In the genomic region with DNA sequence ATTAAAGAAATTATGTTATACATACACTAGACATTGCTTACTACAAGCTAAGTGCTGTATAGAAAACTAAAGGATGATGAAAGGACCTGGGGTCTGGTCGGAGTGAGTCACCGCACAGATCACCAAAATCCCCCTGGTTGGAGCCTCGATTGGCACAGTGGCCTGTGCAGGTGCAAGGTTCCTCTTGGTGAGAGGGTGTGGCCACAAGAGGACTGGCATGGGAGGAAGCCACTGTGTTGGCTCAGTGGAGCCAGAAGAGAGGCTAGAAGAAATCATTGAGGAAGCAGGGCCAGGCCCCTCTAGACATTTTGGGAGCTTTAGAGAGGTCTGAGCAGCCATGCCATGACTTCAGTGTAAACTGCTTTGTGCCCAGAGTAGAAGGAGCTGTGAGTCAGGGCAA, we compare ENCODE assay signal across 26 mouse cellular contexts. TPM values are rescaled to one million over a fixed set of nuclear protein-coding genes. Genes with fewer than 3 reads are reported as not detected.
DNase-seq lines count a peak whose midpoint lies in the region; ATAC-seq and TF ChIP-seq lines count a peak whose summit lies in the region.
"Had no signal": no experiment of that assay in that cellular context is flagged by ENCODE, and none has a peak within 500 bp of the region (broad histone marks: within the 10 kb centered on the region; RNA-seq: fewer than 3 reads in every experiment).

No protein-coding gene starts in this region.

- no peak overlapping the region for H3K4me3 ChIP-seq in thymus, adult 2 months (ENCODE audit: control insufficient read depth, insufficient read depth, low read length)
- H3K4me3 ChIP-seq in bone marrow, adult 2 months (replicated peaks; ENCODE audit: control insufficient read depth, low read depth, low read length) = no peak overlapping the region
- H3K4me3 ChIP-seq: embryonic facial prominence, embryonic 12.5 days; erythroblast, embryonic 14.5 days; forebrain, embryonic 12.5 days; hindbrain, embryonic 15.5 days; intestine, embryonic 15.5 days; limb, embryonic 12.5 days; midbrain, embryonic 15.5 days; myocyte had no signal

- ATAC-seq in megakaryocyte progenitor cell, adult 5-6 weeks (replicated peaks; ENCODE audit: poor library complexity) = peak; percentile 72
- ATAC-seq: liver, postnatal 0 days; midbrain, embryonic 15.5 days; Patski had no signal

- WGBS in thymus, adult 2 months = 19% methylated on average over 3 of the region's 3 CpGs
- WGBS in bone marrow, adult 2 months = 22% methylated on average over 3 of the region's 3 CpGs

- peak overlapping the region; percentile 0 for H3K27ac ChIP-seq in thymus, adult 2 months (ENCODE audit: control insufficient read depth, insufficient read depth, low read length)
- H3K27ac ChIP-seq in bone marrow, adult 2 months (ENCODE audit: control insufficient read depth, insufficient read depth, low read depth, low read length, poor library complexity) = peak overlapping the region; percentile 56; the same call in 1 of the 2 replicates
- H3K27ac ChIP-seq: embryonic facial prominence, embryonic 12.5 days; forebrain, embryonic 12.5 days; hindbrain, embryonic 15.5 days; intestine, embryonic 15.5 days; limb, embryonic 12.5 days; midbrain, embryonic 15.5 days had no signal

- H3K4me1 ChIP-seq in thymus, adult 2 months (replicated peaks; ENCODE audit: control insufficient read depth, insufficient read depth, low read length) = peaks cover 10% of the 10 kb centered on the region
- H3K4me1 ChIP-seq in bone marrow, adult 2 months (ENCODE audit: control insufficient read depth, insufficient read depth, low read length) = peaks cover 3% of the 10 kb centered on the region; the same call in 1 of the 2 replicates
- H3K4me1 ChIP-seq: midbrain, embryonic 15.5 days had no signal

- DNase-seq in thymus, adult 2 months = no peak
- DNase-seq in thymus, postnatal 25 days = no peak
- no peak for DNase-seq in layer of hippocampus, adult 11-12 months (ENCODE audit: low spot score)
- DNase-seq in urinary bladder, postnatal 4 days (ENCODE audit: low spot score in 2 of 2) = no peak
- no peak for DNase-seq in adrenal gland, postnatal 4 days (ENCODE audit: low spot score in 2 of 2)
- DNase-seq: adrenal gland, postnatal 14 days; cerebellum, adult 11 months; cerebellum, postnatal 14 days; gastrocnemius, postnatal 36 days; heart, postnatal 4 days; liver, postnatal 0 days; lung, postnatal 14 days; right cerebral cortex, adult 18-20 months; right cerebral cortex, postnatal 4 days; thymus, postnatal 36 days had no signal

- H3K36me3 ChIP-seq in thymus, adult 2 months (ENCODE audit: control insufficient read depth, insufficient read depth, low read length) = peaks cover 25% of the 10 kb centered on the region
- H3K36me3 ChIP-seq: hindbrain, embryonic 15.5 days; midbrain, embryonic 15.5 days had no signal

- TF ChIP-seq POLR2A in thymus, adult 2 months (IDR thresholded peaks at IDR 0.05; ENCODE audit: control insufficient read depth, extremely low read depth, insufficient read depth, low read length, poor library complexity) = no peak
- no peak for TF ChIP-seq POLR2A in bone marrow, adult 2 months (IDR thresholded peaks at IDR 0.05; ENCODE audit: borderline replicate concordance, control insufficient read depth, low read depth, low read length)

- no peaks in the 10 kb centered on the region for H3K27me3 ChIP-seq in thymus, adult 2 months (ENCODE audit: control insufficient read depth, insufficient read depth, low read length)
- H3K27me3 ChIP-seq: embryonic facial prominence, embryonic 12.5 days; forebrain, embryonic 12.5 days; hindbrain, embryonic 15.5 days; intestine, embryonic 15.5 days; limb, embryonic 12.5 days; midbrain, embryonic 15.5 days; Patski had no signal

- no peak for TF ChIP-seq CTCF in thymus, adult 2 months (IDR thresholded peaks at IDR 0.05; ENCODE audit: borderline replicate concordance, control insufficient read depth, extremely low read depth, insufficient read depth, low read length, poor library complexity)
- no peak for TF ChIP-seq CTCF in bone marrow, adult 2 months (IDR thresholded peaks at IDR 0.05; ENCODE audit: control insufficient read depth, insufficient read depth, low read length)

RNA-seq across cellular contexts. Expression of a gene that starts 7.3 kb away (rescaled TPM):
- polyA plus RNA-seq in thymus, adult 2 months (2012; rRNA removed) = 15.8 and 17.8 TPM in 2 replicates
- polyA plus RNA-seq in bone marrow, adult 2 months (2011; ENCODE audit: insufficient read depth, insufficient read length, low replicate concordance, missing spikeins) = 6.4 and 9.0 TPM in 2 replicates
- total RNA-seq in megakaryocyte progenitor cell, adult 5-6 weeks (2015) = 9.4 and 11.3 TPM in 2 replicates
- 10.0 and 11.0 TPM in 2 replicates for total RNA-seq in megakaryocyte progenitor cell, adult 5-6 weeks (2017)
- 10 to 100 TPM; 28.3 to 28.9 TPM for total RNA-seq in adrenal gland, postnatal 4 days (2021)

RNA-seq across cellular contexts. Expression of a gene that starts 54.4 kb away (rescaled TPM):
- 0.51 and 0.54 TPM in 2 replicates for polyA plus RNA-seq in thymus, adult 2 months (2012; rRNA removed)
- 0.65 and 0.86 TPM in 2 replicates for polyA plus RNA-seq in bone marrow, adult 2 months (2011; ENCODE audit: insufficient read depth, insufficient read length, low replicate concordance, missing spikeins)
- 0.64 TPM in 1 of 2 replicates, not detected in the other for total RNA-seq in megakaryocyte progenitor cell, adult 5-6 weeks (2015)
- total RNA-seq in megakaryocyte progenitor cell, adult 5-6 weeks (2017) = 0.17 TPM in 1 of 2 replicates, not detected in the other
- total RNA-seq in adrenal gland, postnatal 4 days (2021) = 1 to 10 TPM; 1.0 to 1.8 TPM
- polyA plus RNA-seq: erythroblast, embryonic 14.5 days had no signal
